Mouse (Mus musculus): ENCODE data around the gene Zdhhc9. TPM values are rescaled to one million over a fixed set of nuclear protein-coding genes. Genes with fewer than 3 reads are reported as not detected.

The Zdhhc9 gene
- polyA plus RNA-seq, 1 experiment from 2014 or later = 2.6 TPM

DNA sequence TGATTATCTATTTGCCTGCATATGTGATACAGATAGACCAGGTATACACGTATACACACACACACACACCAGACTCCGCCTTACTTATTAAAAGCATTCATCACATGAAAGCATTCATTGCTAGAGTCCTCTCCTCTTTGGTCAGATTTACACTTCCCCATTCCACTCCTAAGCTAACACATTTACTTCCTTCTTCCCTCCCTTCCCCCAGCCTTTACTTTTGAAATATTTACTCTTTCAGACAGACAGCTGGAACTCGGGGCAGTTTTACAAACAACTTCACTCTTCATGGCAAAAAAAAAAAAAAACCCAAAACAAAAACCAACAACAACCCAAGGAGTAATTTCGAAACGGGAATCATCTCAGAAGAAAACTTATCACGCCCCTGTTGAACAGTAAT, 4.2 kb downstream of the Zdhhc9 start:
- no peaks in the 10 kb centered on the region; the same call in 1 of the 2 replicates for H3K4me1 ChIP-seq (replicated peaks)
- no peak for ATAC-seq (ENCODE audit: insufficient number of reproducible peaks, low FRiP score)

DNA sequence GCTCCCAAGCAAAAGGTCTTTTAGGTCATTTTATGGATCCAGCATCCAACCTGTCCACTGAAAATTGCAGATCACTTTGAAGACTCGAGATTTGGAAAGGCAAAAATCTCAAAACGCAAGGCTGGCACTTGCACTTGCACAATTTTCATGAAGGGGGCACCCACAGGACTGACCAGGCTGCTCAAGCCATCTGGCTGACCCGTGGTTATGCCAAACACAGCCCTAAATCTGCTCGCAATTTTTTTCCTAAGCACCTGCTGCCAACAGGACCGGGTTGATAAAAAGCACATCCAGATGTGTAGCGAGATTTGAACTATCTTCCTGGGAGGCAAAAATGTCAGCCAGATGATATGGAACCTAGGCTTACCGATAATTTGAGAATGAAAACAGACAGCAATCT, 4.9 kb downstream of the Zdhhc9 start:
- peaks cover 4% of the 10 kb centered on the region; the same call in 1 of the 2 replicates for H3K36me3 ChIP-seq
- H3K27ac ChIP-seq (ENCODE audit: poor library complexity, severe bottlenecking) = no peak overlapping the region
- H3K27me3 ChIP-seq (replicated peaks) = no peaks in the 10 kb centered on the region
- no peak overlapping the region for H3K9ac ChIP-seq
- 69% methylated on average over 7 of the region's 7 CpGs for WGBS
- no peak for ATAC-seq (ENCODE audit: insufficient number of reproducible peaks, low FRiP score)
- no peaks in the 10 kb centered on the region for H3K9me3 ChIP-seq (replicated peaks)
- no peaks in the 10 kb centered on the region; the same call in 1 of the 2 replicates for H3K4me1 ChIP-seq (replicated peaks)
- no peak overlapping the region for H3K4me3 ChIP-seq
- no peak overlapping the region for H3K4me2 ChIP-seq

More for the DNA sequence above, 4.2 kb downstream of the Zdhhc9 start:
- no peak overlapping the region for H3K4me2 ChIP-seq
- WGBS = 79% methylated on average over 6 of the region's 6 CpGs
- no peaks in the 10 kb centered on the region for H3K9me3 ChIP-seq (replicated peaks)
- no peak overlapping the region for H3K4me3 ChIP-seq
- no peak overlapping the region for H3K27ac ChIP-seq (ENCODE audit: poor library complexity, severe bottlenecking)
- no peak overlapping the region for H3K9ac ChIP-seq
- no peaks in the 10 kb centered on the region for H3K27me3 ChIP-seq (replicated peaks)
- peaks cover 4% of the 10 kb centered on the region; the same call in 1 of the 2 replicates for H3K36me3 ChIP-seq

DNA sequence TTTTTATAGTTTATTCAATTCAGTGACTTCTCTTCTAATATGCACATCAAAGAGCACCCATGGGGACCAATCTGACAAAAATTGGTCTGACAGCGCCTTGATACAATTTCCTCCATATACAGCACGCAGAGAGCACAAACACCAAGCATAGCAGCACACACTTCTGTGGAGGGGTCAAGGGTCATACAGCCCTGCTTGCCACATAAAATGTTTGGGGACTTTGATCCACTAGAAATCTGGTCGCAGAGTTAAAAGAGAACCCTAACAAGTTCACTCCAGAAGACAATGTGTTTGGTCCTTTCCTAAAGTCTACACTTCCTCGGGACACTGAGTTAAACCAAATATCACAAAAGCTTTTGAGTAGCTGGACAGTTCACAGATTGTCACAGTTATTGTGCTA, 5.7 kb downstream of the Zdhhc9 start:
- Histone ChIP-seq H3K27me3 (replicated peaks) (no peaks in the 10 kb centered on the region), H3K36me3 (peaks cover 4% of the 10 kb centered on the region; the same call in 1 of the 2 replicates), H3K9ac (no peak overlapping the region), H3K9me3 (replicated peaks) (no peaks in the 10 kb centered on the region), H3K27ac (ENCODE audit: poor library complexity, severe bottlenecking) (no peak overlapping the region), H3K4me3 (no peak overlapping the region), H3K4me2 (no peak overlapping the region), H3K4me1 (replicated peaks) (no peaks in the 10 kb centered on the region; the same call in 1 of the 2 replicates)
- WGBS = 82% methylated on average over 4 of the region's 4 CpGs
- ATAC-seq (ENCODE audit: insufficient number of reproducible peaks, low FRiP score) = no peak

DNA sequence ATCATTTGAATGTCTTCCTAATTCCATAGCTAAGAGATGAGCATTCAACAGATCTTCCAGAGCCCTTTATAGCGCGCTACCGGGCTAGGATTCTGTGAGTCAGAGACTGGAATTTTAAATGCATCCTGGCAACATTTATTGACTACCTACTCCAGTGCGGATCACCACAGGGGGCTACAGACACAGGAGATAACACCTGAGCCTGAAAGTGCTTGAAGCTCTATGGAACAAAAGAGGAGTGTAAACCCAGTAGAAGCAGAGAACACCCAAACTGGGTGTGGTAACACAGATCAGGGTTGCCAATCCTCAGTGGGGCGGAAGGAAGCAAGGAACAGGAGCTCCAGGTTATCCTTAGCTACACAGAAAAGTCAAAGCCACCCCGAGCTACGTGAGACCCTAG, 6.2 kb downstream of the Zdhhc9 start:
- Histone ChIP-seq H3K4me3 (no peak overlapping the region), H3K27me3 (replicated peaks) (no peaks in the 10 kb centered on the region), H3K4me2 (no peak overlapping the region), H3K9me3 (replicated peaks) (no peaks in the 10 kb centered on the region), H3K36me3 (peaks cover 4% of the 10 kb centered on the region; the same call in 1 of the 2 replicates), H3K9ac (no peak overlapping the region), H3K4me1 (replicated peaks) (no peaks in the 10 kb centered on the region), H3K27ac (ENCODE audit: poor library complexity, severe bottlenecking) (no peak overlapping the region)
- ATAC-seq (ENCODE audit: insufficient number of reproducible peaks, low FRiP score) = no peak
- WGBS = 89% methylated on average over 7 of the region's 7 CpGs

DNA sequence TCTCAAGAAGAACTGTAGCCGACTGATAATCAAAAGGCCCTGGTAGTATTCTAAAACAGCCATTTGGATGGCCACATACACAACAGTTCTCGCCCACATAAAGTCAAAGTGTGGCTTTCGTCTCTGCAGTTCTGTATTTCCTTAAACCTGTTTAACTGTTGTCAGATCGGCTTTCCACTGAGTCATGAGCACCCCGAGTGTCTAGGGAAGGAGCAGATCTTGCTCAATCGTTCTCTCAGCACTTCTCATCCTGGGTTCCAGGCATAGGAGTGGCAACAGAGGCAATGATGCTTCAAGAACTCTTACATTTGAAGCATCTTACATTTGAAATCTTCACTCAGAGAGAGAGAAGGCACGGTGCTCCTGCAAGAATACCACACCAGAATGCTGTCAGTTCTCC, 6.7 kb downstream of the Zdhhc9 start:
- H3K4me3 ChIP-seq = no peak overlapping the region
- no peak overlapping the region for H3K27ac ChIP-seq (ENCODE audit: poor library complexity, severe bottlenecking)
- no peak for ATAC-seq (ENCODE audit: insufficient number of reproducible peaks, low FRiP score)
- no peaks in the 10 kb centered on the region for H3K9me3 ChIP-seq (replicated peaks)
- WGBS = 78% methylated on average over 7 of the region's 7 CpGs
- peaks cover 4% of the 10 kb centered on the region; the same call in 1 of the 2 replicates for H3K36me3 ChIP-seq
- H3K9ac ChIP-seq = no peak overlapping the region
- H3K27me3 ChIP-seq (replicated peaks) = no peaks in the 10 kb centered on the region
- no peak overlapping the region for H3K4me2 ChIP-seq
- H3K4me1 ChIP-seq (replicated peaks) = no peaks in the 10 kb centered on the region

DNA sequence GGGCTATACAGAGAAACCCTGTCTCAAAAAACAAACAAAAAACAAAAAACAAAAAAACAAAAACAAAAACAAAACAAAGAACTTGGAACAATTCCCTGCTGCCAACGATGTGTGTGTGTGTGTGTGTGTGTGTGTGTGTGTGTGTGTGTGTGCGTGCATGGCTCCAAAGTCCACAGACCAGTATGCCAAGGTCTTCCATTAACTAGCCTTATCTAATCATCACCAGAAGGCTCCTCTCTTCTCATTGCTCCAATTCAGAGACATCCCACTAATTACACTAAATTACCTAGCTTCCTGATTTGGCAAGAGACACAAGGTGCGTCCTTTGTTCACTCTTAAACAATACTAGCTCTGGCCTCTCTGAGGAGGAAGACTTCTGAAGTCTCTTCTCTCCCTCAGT, 8.0 kb downstream of the Zdhhc9 start:
- Histone ChIP-seq H3K4me3 (no peak overlapping the region), H3K36me3 (peaks cover 4% of the 10 kb centered on the region; the same call in 1 of the 2 replicates), H3K9me3 (replicated peaks) (no peaks in the 10 kb centered on the region), H3K4me2 (no peak overlapping the region), H3K27me3 (replicated peaks) (no peaks in the 10 kb centered on the region), H3K9ac (no peak overlapping the region), H3K27ac (ENCODE audit: poor library complexity, severe bottlenecking) (no peak overlapping the region), H3K4me1 (replicated peaks) (no peaks in the 10 kb centered on the region)
- WGBS = 87% methylated on average over 3 of the region's 3 CpGs
- no peak for ATAC-seq (ENCODE audit: insufficient number of reproducible peaks, low FRiP score)

DNA sequence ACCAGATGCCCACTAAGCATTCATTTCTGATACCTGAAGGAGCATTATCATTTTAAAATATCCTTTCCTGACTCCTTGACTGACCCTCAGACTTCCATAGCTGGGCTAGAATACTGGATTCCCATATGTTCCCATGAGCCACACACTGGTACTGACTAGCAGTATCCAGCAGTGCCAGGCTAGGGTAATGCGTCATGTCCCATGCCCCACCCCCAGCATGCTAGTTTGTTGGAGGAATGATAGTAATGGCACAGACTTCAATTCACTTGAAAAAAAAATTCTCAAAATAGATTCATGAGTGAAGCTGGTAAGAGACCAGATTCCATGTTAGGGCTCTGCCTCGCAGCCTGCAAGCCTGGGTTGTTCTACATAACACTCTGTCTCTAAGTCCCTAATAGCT, 9.7 kb downstream of the Zdhhc9 start:
- ATAC-seq (ENCODE audit: insufficient number of reproducible peaks, low FRiP score) = no peak
- no peaks in the 10 kb centered on the region for H3K9me3 ChIP-seq (replicated peaks)
- WGBS = 67% methylated on average over 2 of the region's 2 CpGs
- H3K27me3 ChIP-seq (replicated peaks) = no peaks in the 10 kb centered on the region
- H3K9ac ChIP-seq = no peak overlapping the region
- H3K36me3 ChIP-seq = peaks cover 3% of the 10 kb centered on the region; the same call in 1 of the 2 replicates
- no peaks in the 10 kb centered on the region for H3K4me1 ChIP-seq (replicated peaks)
- no peak overlapping the region for H3K4me2 ChIP-seq
- no peak overlapping the region for H3K27ac ChIP-seq (ENCODE audit: poor library complexity, severe bottlenecking)
- H3K4me3 ChIP-seq = no peak overlapping the region

DNA sequence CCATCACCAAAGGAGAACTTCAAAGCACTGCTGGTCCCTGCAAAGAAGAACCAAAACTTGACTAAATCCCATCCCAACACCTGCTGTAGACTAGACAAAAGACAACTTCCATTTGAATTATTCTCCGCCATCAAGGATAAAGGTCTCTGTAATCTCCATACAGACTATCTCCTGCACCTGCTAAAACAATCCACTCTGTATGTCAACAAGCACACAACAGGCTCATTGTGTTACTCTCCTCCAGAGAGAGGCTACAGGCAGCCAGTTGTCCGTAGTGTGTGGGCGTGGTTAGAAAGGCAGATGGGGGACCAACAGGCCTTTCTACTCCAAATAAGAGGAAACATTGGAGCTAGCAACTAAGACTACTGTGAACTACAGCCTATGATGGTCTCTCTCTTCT, 10.8 kb downstream of the Zdhhc9 start:
- 89% methylated on average over 3 of the region's 3 CpGs for WGBS
- no peak overlapping the region for H3K4me3 ChIP-seq
- H3K27me3 ChIP-seq (replicated peaks) = no peaks in the 10 kb centered on the region
- 0 out of 2 replicates have a peak, but pooled peaks cover 3% of the 10 kb centered on the region for H3K4me1 ChIP-seq (replicated peaks)
- peaks cover 3% of the 10 kb centered on the region; the same call in 1 of the 2 replicates for H3K36me3 ChIP-seq
- no peak for ATAC-seq (ENCODE audit: insufficient number of reproducible peaks, low FRiP score)
- H3K9me3 ChIP-seq (replicated peaks) = no peaks in the 10 kb centered on the region
- H3K27ac ChIP-seq (ENCODE audit: poor library complexity, severe bottlenecking) = no peak overlapping the region
- no peak overlapping the region for H3K9ac ChIP-seq
- H3K4me2 ChIP-seq = no peak overlapping the region

DNA sequence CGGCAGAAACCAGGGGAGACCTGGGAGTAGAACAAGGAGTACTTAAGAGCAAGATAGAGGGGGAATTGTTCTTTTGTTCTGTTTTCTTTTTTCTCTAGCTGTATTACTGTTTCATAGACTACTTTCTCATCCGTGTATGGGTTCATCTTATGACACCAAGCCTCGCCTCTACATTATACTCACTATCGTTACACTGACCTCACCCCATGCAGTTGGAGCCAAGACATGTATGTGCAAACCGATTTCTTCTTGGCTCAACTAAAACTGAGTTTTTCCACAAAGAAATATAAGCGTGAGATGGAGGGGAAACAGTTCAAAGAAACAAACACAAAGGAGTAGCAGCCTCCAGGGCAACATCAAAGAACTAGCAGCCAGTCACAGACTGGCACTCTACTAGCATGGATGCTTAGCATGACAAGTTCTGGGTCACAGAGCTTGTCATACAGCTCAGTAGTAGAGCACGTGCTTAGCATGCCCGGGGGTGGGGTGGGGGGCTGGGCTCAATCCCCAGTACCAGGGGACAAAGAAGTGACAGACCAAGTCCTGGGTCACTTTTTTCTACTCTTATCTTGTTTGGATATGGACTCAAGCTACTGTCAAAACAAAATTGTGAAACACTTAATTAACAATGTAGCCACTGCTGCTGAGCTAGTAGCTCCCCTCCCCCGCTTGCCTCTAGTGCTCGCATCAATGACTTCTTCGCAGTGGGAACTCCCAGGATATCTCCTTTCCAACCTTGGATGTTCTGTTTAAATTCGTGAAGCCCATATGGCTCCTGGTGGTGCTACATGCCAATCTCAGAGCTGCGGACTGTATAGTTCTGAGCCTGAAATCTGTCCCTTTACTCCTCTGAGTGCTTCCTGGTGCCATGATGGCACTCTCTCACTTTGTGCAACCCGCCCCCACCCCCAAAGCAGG, 15.2 kb downstream of the Zdhhc9 start:
- Histone ChIP-seq H3K27ac (ENCODE audit: poor library complexity, severe bottlenecking) (no peak overlapping the region), H3K4me1 (replicated peaks) (0 out of 2 replicates have a peak, but pooled peaks cover 3% of the 10 kb centered on the region), H3K9ac (no peak overlapping the region), H3K4me2 (no peak overlapping the region), H3K4me3 (no peak overlapping the region), H3K36me3 (peaks cover 7% of the 10 kb centered on the region), H3K27me3 (replicated peaks) (no peaks in the 10 kb centered on the region), H3K9me3 (replicated peaks) (no peaks in the 10 kb centered on the region)
- no peak for ATAC-seq (ENCODE audit: insufficient number of reproducible peaks, low FRiP score)
- WGBS = 69% methylated on average over 14 of the region's 14 CpGs

DNA sequence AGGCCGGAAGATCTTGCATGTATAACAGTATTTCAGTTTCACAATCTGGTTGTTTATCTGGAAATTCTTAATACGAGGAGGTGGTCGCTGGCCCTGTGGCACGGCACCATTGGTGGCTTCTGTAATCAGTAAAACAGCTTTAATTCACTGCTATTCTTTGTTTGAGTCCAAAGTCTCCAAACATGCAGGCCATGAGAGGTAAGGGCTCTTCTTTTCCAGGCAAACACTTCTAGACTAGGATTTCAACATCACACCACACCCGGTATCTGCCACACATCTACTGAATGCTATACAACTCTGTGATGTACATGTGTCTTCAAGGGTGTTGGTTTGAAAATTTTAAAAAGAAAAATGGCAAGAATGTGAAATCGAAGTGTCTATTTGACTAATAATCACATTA, 17.4 kb downstream of the Zdhhc9 start:
- Histone ChIP-seq H3K4me1 (replicated peaks) (0 out of 2 replicates have a peak, but pooled peaks cover 3% of the 10 kb centered on the region), H3K9ac (no peak overlapping the region), H3K9me3 (replicated peaks) (no peaks in the 10 kb centered on the region), H3K36me3 (peaks cover 7% of the 10 kb centered on the region), H3K4me3 (no peak overlapping the region), H3K4me2 (no peak overlapping the region), H3K27me3 (replicated peaks) (no peaks in the 10 kb centered on the region), H3K27ac (ENCODE audit: poor library complexity, severe bottlenecking) (no peak overlapping the region)
- 89% methylated on average over 6 of the region's 6 CpGs for WGBS
- no peak for ATAC-seq (ENCODE audit: insufficient number of reproducible peaks, low FRiP score)

DNA sequence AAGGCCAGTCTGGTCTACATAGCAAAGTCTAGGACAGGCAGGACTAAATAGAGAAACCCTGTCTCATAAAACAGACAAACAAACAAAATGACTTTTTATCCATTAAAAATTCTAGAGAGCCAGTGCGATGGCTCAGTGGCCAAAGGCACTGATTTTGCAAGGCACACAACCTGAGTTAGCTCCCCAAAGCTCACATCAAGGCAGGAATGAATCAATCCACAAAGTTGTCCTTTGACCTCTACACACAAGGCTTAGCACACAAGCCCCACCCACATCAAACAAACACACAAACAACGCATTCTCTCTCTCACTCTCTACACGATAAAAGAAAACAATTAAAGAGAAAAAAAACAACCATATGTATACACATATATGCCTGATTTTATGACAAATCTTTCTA, 24.0 kb downstream of the Zdhhc9 start:
- H3K4me2 ChIP-seq = no peak overlapping the region
- no peaks in the 10 kb centered on the region for H3K27me3 ChIP-seq (replicated peaks)
- WGBS = 72% methylated on average over 3 of the region's 3 CpGs
- ATAC-seq (ENCODE audit: insufficient number of reproducible peaks, low FRiP score) = no peak
- H3K4me3 ChIP-seq = no peak overlapping the region
- no peak overlapping the region for H3K9ac ChIP-seq
- no peaks in the 10 kb centered on the region for H3K9me3 ChIP-seq (replicated peaks)
- H3K27ac ChIP-seq (ENCODE audit: poor library complexity, severe bottlenecking) = no peak overlapping the region
- no peaks in the 10 kb centered on the region for H3K4me1 ChIP-seq (replicated peaks)
- peaks cover 3% of the 10 kb centered on the region; the same call in 1 of the 2 replicates for H3K36me3 ChIP-seq

Data from heart, embryonic 12.5 days (tissue).